Mouse (Mus musculus): ENCODE data around the gene Phldb2.

Gene Phldb2

GRCm38 (mm10) chr16:45791286-45791685 is 162.1 kb downstream of the Phldb2 start:
- DNase-seq (ENCODE audit: low spot score), result no peak

GRCm38 (mm10) chr16:45789311-45789710 is 164.1 kb downstream of the Phldb2 start:
- DNase-seq (ENCODE audit: low spot score), result no peak

GRCm38 (mm10) chr16:45787650-45788049 is 165.7 kb downstream of the Phldb2 start:
- DNase-seq (ENCODE audit: low spot score), result no peak

- no peak for DNase-seq (ENCODE audit: low spot score)
These were observed 166.8 kb downstream of the Phldb2 start for GRCm38 (mm10) chr16:45786639-45787038.

GRCm38 (mm10) chr16:45780001-45780400 is 173.4 kb downstream of the Phldb2 start:
- no peak for DNase-seq (ENCODE audit: low spot score)

GRCm38 (mm10) chr16:45774813-45775212 is 178.6 kb downstream of the Phldb2 start:
- no peak for DNase-seq (ENCODE audit: low spot score)

- no peak for DNase-seq (ENCODE audit: low spot score)
These were observed 182.5 kb downstream of the Phldb2 start for GRCm38 (mm10) chr16:45770914-45771313.

GRCm38 (mm10) chr16:45767853-45768640 is 185.4 kb downstream of the Phldb2 start:
- no peak for DNase-seq (ENCODE audit: low spot score)

GRCm38 (mm10) chr16:45767434-45767833 is 186.0 kb downstream of the Phldb2 start:
- no peak for DNase-seq (ENCODE audit: low spot score)

GRCm38 (mm10) chr16:45765801-45766494 is 187.4 kb downstream of the Phldb2 start:
- DNase-seq (ENCODE audit: low spot score), result no peak

GRCm38 (mm10) chr16:45765102-45765501 is 188.3 kb downstream of the Phldb2 start:
- DNase-seq (ENCODE audit: low spot score), result no peak

- DNase-seq (ENCODE audit: low spot score), result no peak
These were observed 190.4 kb downstream of the Phldb2 start for GRCm38 (mm10) chr16:45762859-45763505.

GRCm38 (mm10) chr16:45761425-45761824 is 192.0 kb downstream of the Phldb2 start:
- no peak for DNase-seq (ENCODE audit: low spot score)

- DNase-seq (ENCODE audit: low spot score), result no peak
These were observed 194.6 kb downstream of the Phldb2 start for GRCm38 (mm10) chr16:45758726-45759269.

- no peak for DNase-seq (ENCODE audit: low spot score)
These were observed 195.8 kb downstream of the Phldb2 start for GRCm38 (mm10) chr16:45757421-45758078.

GRCm38 (mm10) chr16:45756855-45757254 is 196.5 kb downstream of the Phldb2 start:
- peak; percentile 18 for DNase-seq (ENCODE audit: low spot score)

- no peak for DNase-seq (ENCODE audit: low spot score)
These were observed 209.7 kb downstream of the Phldb2 start for GRCm38 (mm10) chr16:45743591-45744144.

- peak; percentile 94 for DNase-seq (ENCODE audit: low spot score)
These were observed 210.6 kb downstream of the Phldb2 start, which contains the start of gene Abhd10 for GRCm38 (mm10) chr16:45742615-45743476. Gene Abhd10 (minus strand): TSS chr16:45742955.

- DNase-seq (ENCODE audit: low spot score), result no peak
These were observed 215.5 kb downstream of the Phldb2 start for GRCm38 (mm10) chr16:45737880-45738279.

- no peak for DNase-seq (ENCODE audit: low spot score)
These were observed 216.7 kb downstream of the Phldb2 start for GRCm38 (mm10) chr16:45736724-45737123.

GRCm38 (mm10) chr16:45729163-45729562 is 224.2 kb downstream of the Phldb2 start:
- no peak for DNase-seq (ENCODE audit: low spot score)
